Mouse (Mus musculus) cerebellum, adult 2 months (tissue): ENCODE results near the gene Eif5.

Experiments
- CTCF ChIP-seq: fragments of 200-500 bp; IDR thresholded peaks from 2 replicates; pipeline ENCODE4 v1.5.1; 2011; ENCODE audit warnings: low read depth, mild to moderate bottlenecking, control low read depth, low read length, moderate library complexity, borderline replicate concordance; ENCODE audit not compliant: insufficient read depth
- POLR2A ChIP-seq: fragments of 200-500 bp; IDR thresholded peaks from 2 replicates; pipeline ENCODE4 v1.6.1; 2011; ENCODE audit warnings: low read length, control low read depth, borderline replicate concordance; ENCODE audit not compliant: insufficient read depth

GRCm38 (mm10) chr12:111558655-111559054, 20.8 kb downstream of the Eif5 start:
- TF ChIP-seq CTCF: no peak
- no peak for TF ChIP-seq POLR2A
